Mouse (Mus musculus) gastrocnemius, postnatal 14 days (tissue): ENCODE results near the gene Klrb1c. TPM values are rescaled to one million over a fixed set of nuclear protein-coding genes. Genes with fewer than 3 reads are reported as not detected.
"Not testable (repeated sequence)": the region's sequence is repeated elsewhere in the genome, so short reads cannot be mapped to it uniquely, and the experiment has no call there.

Experiments
- DNase-seq: peaks from one replicate; pipeline ENCODE4 v3.0.0; 2021; ENCODE audit warnings: mixed read lengths
- intact Hi-C: fragments of 180-260 bp; cut with DNase I; formaldehyde crosslinking; loops from one replicate; pipeline ENCODE4 v1.15.1; 2025; ENCODE audit warnings: low total_unique reads
- total RNA-seq, 2 experiments: library from RNA; stranded (reverse); gene quantifications; 2 replicates each; pipeline ENCODE4 v1.2.3; 2021

The Klrb1c gene
- total RNA-seq, 2 experiments from 2014 or later: 0.14 TPM; not detected in 1

DNA sequence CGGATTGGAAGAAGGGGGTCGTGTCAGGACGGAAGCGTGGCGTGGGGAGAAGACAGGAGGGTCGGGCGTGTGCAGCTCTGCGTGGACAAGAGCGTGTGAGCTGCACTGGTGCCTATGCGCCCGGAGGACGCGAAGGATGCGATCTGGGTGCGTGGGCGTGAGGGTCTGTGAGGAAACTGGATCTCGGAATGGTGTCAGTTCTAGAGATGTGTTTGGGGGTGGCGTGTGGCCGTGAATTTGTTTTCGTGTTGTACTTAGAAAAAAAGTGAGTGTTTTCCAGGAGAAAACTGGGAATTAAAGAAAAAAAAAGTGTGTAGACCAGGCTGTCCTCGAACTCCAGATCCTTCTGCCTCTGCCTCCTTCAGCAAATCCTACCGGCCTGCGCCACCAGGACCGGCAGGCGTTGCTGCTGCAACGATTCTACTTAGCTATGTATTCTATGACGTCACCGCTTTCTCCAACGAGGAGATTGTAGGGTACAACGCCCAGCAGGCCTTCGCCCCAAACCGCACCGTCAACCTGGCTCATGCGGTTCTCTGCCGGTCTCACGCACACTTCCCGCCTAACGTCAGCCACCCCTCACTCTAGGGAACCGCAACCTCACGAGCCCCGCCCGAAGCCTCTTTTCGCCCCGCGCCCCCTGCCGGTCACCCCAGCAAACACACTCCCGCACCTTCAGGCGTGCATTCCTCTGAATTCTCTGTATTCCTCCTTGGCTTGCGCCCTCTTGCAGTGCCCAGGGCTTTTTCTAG, 10.3 kb upstream of the Klrb1c start:
- DNase-seq: peak; percentile 66
- intact Hi-C loops: not testable (repeated sequence)

DNA sequence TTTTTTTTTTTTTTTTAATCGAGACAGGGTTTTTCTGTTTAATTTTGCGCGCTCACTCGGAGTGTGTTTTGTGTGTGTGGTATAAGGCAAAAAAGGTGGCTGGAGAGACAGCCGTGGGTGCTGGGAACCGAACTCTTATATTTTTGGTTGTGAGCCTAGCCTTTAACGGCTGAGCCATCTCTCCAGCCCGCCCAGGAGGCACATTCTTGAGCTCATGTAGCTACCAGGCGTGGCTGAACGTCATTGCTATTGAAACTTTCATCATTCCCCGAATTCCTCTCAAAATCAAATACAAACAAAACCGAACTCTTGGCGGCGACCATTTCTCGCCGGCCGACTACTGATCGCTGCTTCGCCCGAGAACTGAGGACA, 9.7 kb upstream of the Klrb1c start:
- intact Hi-C loops: not testable (repeated sequence)
- DNase-seq: peak; percentile 53

DNA sequence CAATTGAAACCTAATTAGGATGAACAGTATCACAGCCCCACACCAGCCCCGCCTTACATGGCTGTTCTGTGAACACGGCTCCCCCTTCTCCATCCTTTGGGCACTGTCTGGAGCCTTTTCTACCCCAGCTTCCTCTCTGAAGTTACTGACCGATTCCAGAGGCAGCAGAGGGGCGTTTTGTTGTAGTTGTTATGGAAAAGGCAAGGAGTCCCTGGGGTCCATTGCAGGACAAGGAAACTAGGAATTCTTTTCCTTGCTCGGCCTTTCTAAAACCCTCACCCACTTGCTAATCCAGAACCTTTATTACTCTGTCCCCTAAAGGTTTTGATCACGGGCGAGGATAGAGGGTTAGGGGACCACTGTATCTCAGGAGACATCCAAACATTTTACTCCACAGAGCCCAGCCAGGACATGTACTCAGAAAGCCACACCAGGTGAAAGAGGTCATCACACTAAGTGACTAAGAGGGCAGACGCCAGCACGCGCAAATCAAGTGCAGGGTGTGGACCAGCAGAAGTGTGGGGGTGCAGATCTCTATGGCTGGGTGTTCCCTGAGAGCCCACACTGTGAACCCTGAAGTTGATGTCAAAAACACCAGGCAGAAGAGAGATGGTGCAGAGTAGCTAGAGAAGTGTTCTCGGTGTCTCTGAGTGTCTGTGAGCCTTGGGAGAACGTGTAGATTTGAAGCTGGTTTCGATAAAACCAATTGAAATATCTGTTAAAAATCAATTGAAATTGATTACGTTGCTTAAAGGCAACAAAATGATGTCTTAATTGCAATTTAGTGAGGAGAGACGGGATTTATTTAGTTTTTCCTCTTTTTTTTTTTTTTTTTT, 9.1 kb upstream of the Klrb1c start:
- intact Hi-C loops: no loop called here
- peak; percentile 10 for DNase-seq

DNA sequence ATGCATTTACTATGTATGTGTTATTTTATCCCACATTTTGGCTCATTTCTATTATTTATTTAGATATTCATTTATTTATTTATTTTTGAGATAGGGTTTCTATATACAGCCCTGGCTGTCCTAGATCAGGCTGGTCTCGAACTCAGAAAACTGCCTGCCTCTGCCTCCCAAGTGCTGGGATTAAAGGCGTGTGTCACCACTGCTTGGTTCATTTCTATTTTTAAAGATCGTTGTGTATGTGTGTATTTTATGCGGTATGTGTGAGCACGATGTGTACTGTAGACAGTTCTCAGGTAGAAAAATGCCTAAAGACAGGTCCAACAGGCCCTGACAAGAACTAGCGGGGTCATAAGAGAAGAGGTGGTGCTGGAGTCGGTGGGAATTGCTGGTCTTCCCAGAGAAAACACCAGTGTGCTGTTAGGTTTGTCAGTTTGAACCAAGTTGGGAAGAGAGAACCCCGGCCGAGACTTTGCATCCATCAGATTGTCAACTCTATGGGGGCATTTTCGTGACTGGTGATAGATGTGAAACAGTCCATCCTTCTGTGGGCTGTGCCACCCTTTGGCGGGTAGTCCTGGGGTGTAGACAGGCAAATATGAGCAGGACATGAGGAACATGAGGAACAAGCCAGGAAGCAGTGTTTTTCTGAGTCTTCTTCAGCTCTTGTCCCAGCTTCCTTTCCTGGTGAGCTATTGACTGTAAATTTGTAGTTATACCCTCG, 8.3 kb upstream of the Klrb1c start:
- intact Hi-C loops: no loop called here
- DNase-seq: no peak

DNA sequence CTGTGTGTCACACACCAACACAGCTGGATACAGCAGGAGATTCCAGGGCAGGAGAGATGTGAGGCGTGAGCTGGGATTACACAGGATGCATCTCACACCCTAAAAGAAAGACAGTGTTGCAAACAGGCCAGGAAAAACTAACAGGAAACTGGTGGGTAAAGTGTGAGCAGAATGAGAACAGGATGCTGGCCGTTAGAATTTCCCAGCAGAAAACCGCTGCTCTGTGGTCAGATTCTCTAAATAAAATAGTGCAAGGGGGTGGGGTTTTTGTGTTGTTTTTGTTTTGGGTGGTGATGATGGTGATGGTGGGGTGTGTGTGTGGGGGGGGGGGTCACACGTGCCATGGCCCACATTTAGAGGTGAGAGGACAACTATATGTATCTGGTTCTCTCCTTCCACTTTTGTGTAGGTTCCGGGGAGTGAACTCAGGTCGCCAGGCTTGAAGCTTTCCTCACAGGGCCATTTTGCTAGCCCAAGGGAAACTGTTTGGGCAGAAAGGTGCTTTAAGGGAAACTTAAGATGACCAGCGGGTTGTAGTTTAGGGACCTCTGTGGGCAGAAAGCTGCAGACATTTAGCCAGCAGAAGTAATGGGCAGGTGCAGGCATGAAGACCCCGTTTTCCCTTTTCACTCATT, 7.4 kb upstream of the Klrb1c start:
- DNase-seq: no peak
- intact Hi-C loops: no loop called here

DNA sequence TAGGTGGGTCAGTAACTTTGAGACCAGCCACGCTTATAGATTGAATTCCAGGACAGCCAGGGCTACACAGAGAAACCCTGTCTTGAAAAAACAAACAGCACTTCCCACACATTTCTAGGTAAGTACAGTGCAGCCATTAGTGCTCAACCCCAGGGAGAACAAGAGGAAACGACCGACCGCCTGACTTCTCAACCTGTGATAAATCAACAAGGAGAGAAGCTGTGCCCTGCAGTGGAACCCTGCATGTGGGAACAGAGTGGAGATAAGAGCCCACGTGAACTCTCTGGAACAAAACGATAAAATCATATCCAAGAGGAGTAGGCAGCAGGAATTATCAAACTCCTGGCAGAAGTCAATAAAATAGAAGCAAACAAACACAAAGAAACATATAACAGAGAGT, 4.7 kb upstream of the Klrb1c start:
- DNase-seq: no peak
- intact Hi-C loops: no loop called here

DNA sequence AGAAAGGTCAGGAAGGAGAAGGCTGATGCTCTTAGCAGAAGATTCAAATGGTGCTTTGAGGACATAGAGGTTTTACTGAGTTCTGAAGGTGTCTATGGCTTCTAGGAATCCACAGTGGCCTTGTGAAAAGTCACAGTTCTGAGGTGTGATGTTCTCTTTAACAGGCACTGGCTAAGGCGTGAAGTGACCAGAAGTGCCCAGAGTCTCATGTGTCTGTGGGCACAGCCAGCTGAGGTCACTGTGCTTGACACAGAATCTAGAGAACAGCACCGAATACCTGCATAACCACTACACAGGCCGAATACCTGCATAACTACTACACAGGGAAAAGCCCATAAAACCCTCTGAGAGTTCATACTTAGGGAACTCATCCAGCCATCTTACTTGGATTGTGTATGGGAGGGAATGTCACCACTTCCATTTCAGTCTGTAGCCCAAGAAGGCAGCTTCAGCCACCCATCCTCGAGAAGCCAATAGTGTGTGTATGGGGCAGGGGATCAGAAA, 1.5 kb upstream of the Klrb1c start:
- not testable (repeated sequence) for DNase-seq
- intact Hi-C loops: loop anchor here (2.0 kb wide), 1 partner anchor 164 kb away; no protein-coding TSS in a partner anchor

DNA sequence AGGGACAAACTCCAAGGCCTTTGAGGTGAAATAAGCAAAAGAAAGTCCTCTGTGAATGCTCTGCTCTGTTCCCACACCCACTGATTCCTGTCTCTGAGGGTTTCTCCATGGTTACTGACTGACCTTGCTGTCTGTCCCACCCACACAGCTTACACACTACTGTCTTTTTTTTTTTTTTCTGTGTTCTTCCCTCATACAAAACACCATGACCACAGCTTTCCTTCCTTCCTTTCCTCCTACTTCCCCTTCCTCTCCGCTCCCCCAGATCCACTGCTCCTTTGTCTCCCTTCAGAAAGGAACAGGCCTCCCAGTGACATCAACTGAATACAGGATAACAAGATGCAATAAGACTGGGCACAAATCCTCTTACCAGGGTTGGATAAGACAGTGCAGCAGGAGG, 498 bp downstream of the Klrb1c start:
- DNase-seq: no peak
- intact Hi-C loops: no loop called here

DNA sequence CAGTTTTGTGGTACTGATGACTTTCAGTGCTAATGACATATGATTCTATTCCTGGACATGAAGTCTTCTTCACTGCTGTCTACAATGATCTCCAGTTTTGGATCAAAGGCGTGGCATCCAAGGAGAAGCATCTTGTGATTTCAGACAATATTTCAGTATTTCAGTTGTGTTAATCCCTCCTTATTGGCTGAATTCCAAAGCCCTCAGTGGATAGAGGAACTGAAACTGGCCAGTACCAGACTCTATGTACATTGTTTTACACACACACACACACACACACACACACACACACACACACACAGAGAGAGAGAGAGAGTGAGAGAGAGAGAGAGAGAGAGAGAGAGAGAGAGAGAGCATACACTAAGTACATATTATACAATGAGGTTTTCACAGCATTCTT, 2.6 kb downstream of the Klrb1c start:
- DNase-seq, intact Hi-C loops: not testable (repeated sequence)

DNA sequence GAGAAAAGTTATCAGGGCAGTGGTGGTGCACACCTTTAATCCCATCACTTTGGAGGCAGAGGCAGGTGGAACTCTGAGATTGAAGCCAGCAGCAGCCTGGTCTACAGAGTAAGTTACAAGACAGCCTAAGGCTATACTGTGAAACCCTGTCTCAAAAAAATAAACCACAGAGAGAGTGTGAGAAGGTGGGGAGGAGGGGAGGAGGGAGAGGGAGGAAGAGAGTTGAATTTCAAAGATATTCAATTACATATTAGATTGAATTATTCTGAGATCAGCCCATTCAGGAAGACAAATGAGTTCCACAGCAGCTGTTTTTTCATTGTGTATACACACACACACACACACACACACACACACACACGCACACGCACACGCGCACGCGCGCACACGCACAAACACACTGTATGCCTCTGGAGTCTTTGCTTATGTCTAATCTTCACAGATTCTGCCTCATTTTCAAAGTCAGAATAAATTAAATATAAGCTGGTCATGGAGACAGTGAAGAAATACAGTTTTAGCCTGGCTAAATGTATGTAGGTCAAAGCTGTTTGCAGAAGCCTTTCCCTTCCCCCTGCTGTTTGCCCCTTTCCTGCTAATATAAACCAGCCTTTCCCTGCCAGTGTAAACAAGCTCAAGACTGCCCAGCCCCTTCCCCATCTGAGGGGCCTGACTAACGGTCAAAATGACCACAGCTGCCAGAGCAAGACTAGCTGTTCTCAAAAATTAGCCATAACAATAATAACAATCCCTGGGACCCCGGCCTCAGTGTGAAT, 19.3 kb downstream of the Klrb1c start:
- no peak for DNase-seq
- intact Hi-C loops: no loop called here

DNA sequence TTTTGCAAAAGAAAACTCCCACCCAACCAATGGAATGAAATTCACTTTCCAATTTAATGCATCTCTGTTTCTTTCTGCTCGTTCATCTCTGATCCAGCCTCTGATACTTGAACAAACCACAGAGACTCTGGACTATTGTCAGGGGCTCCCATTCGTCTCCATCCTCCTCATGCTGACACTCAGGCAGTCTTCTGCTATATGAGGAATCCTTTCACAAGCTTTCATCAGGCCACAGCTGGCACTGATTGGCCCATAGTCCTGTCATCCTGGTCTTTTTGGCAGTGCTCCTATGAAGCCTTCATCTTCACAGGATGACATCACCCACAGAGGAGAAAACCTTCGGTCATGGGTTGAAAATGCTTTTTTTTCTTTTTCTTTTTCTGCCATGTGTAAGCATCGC, 21.0 kb downstream of the Klrb1c start:
- intact Hi-C loops: no loop called here
- no peak for DNase-seq

DNA sequence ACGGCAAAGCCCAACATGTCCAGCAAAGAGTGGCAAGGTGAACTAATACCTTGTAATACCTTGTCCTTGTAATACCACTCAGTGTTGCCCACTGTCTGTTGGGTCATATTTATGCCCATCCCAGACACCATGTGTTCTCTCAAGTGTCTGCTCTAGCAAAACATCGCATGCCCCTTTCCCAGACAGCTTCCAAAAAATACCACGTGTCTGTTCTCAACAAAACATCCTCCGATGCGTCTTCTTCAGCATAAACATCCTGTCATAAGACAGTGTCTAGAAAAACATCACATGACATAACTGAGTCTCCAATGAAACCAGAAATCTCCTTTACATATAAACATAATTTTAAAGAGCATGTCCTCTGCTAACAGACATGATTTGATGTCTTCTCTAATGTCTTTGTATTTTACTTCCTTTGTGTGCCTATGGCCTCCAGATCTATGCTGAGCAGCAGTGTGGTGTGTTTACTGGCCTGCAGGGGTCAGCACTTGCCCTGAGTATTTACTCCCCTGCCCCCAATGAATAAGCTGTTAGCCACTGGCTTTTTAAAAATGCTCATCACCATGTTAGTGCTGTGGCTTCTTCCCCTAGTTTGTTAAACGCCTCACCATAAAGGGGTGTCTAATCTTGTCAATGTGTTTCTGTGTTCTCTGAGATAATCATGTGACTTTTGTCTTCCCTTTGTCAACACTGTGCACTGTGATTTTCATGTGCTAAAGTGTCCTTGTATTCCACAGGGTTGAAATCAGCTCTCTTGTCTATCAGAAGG, 22.3 kb downstream of the Klrb1c start:
- intact Hi-C loops: not testable (repeated sequence)

DNA sequence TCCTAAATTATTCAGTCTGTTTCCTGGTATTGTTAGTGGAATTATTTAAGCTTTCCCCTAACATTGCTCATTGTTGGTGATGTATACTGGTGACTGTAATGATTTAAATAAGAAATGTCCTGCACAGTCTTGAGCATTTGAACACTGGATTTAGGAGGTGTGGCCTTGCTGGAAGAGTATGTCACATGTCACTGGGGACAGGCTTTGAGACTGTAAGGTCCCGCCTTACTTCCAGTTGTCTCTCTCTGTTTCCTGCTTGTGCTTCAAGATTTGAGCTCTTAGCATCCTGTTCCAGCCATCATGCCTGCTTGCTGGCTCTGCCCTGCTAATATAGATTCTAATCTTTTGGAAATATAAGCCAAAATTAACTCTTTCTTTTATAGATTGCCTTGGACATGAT, 23.8 kb downstream of the Klrb1c start:
- intact Hi-C loops: loop anchor here (2.0 kb wide), 1 partner anchor 38 kb away; no protein-coding TSS in a partner anchor
- no peak for DNase-seq

More for the DNA sequence above, 22.3 kb downstream of the Klrb1c start:
- peak; percentile 39 for DNase-seq

DNA sequence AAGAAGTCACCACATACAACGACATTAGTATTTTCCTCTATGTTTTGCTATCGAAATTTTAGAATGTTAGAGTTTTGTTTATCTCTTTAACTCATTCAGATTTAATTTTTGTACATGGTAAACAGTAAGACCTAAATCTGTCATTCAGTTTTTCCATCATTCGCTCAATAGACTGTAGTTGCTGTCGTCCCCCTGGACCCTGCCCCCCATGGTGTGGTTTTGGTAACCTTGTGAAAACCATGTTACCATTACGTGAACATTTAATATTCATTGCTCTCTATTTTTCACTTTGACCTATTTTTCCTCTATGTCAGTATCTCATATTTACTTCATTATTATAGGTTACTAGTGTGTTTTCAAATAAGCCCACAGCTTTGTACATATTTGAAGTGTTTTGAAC, 24.4 kb downstream of the Klrb1c start:
- DNase-seq: no peak
- intact Hi-C loops: loop anchor here (2.0 kb wide), 1 partner anchor 38 kb away; no protein-coding TSS in a partner anchor

DNA sequence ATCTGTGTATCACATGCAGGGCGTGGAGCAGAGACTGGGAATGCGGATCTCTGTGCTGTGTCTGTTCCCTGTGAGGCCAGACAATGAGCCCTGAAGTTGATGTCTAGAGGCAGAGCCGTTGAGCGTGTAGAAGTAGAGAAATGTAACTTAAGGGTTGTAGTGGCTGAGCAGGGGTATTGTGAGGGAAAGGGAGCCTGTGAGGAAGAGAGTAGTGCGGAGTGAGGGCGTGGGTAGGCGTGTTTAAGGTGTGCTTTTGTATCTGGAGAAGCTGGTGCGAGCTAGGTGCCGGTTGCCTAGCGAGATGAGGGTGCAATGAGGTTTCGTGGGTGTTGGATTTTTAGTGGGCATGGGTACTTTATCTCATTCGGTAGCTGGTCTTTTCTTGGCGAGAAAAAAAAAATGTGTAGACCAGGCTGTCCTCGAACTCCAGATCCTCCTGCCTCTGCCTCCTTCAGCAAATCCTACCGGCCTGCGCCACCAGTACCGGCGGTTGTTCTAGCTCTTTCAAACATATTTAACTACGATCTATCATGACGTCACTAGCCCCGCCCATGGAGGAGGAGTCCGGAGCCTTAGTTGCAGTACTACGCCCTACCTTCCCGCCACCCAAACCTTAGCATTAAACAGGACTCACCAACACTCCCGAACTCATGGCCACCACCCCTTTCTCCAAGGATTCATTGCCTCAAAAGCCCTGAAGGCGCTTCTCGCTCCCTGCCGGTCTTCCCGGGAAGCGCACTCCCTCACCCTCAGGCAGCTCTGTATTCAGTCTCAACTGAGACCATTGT, 25.1 kb downstream of the Klrb1c start:
- peak; percentile 90 for DNase-seq
- intact Hi-C loops: loop anchor here (2.0 kb wide), 1 partner anchor 39 kb away; no protein-coding TSS in a partner anchor

DNA sequence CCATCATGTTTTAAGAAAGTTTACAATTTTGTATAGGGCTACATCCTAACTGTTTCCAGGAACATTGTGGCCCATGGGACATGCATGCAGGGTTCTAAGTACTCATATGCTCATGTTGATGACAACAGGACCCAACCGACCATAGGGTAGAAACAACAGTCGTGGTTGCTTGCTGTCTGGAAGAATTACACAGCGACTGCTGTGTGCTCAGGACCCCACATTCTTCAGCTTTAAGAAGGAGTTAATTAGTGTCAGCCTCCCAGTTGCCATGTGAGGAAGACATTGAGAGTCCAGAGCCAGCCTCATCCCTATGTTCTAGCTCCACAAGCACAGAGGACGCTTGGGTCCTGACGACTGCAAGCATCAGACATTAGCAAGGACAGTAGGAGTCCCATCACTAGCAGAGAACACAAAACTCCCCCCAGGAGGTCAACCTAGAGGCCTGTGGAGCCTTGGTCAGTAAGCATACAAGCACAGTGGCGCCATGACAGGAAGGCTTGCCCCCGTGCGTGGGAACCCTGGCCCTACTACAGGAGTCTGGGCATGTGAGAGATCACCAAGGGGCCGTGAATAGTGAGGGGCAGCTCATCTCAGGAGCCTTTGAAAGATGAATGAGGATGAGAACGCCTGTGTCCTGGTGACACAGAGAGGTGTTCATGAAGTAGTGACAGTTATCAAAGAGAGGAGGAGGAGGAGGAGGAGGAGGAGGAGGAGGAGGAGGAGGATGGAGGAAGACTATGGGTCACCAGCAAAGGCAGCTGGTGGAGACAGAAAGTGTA, 25.9 kb downstream of the Klrb1c start:
- intact Hi-C loops, DNase-seq: not testable (repeated sequence)
